Mouse (Mus musculus) neural tube, embryonic 10.5 days (tissue): ENCODE data around the gene Nav2.
A peak's percentile ranks its signal among the peaks of the same experiment; 100 is the strongest.

ENCODE experiments used
- DNase-seq: peaks from one replicate; pipeline ENCODE4 v3.0.0-alpha.2; 2017; ENCODE audit warnings: low spot score; ENCODE audit errors: extremely low spot score

Nav2 gene

GRCm38 (mm10) chr7:49202971-49203370 lies 294.5 kb downstream of the Nav2 start:
- DNase-seq, result no peak

DNA sequence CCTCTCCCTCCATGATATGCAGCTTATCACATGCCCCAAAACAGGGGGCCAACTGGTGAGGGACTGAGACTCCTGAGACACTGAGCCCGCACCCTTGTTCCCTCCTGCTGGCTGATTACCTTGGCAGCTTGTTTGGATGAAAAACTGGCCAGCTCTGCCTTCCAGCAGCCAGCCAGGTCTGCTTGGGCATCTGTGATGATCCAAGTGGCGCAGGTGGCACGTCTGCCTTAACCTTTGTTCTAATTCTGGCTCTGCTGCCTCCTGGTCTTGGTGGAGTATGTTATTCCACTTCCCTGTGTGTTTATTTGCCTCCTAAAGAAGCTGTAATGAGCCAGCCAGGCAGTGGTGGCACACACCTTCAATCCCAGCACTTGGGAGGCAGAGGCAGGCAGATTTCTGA lies 296.3 kb downstream of the Nav2 start:
- no peak for DNase-seq

DNA sequence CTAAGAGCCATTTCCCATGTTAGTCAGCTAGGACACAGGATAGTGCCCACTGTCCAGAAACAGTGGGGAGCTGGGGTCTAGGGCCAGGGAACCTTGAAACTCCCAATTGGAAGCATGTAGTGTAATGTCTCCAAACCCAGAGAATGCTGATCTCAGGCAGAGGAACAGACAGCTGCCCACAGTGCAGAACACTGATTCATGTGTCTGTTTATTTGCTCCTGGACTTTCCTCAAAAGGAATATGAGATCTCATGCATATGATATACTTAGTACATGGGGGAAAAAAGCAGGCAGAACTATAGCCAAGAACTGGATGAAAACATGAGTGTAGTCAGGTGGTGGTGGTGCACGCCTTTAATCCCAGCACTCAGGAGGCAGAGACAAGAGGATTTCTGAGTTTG lies 297.0 kb downstream of the Nav2 start:
- DNase-seq, result no peak

DNA sequence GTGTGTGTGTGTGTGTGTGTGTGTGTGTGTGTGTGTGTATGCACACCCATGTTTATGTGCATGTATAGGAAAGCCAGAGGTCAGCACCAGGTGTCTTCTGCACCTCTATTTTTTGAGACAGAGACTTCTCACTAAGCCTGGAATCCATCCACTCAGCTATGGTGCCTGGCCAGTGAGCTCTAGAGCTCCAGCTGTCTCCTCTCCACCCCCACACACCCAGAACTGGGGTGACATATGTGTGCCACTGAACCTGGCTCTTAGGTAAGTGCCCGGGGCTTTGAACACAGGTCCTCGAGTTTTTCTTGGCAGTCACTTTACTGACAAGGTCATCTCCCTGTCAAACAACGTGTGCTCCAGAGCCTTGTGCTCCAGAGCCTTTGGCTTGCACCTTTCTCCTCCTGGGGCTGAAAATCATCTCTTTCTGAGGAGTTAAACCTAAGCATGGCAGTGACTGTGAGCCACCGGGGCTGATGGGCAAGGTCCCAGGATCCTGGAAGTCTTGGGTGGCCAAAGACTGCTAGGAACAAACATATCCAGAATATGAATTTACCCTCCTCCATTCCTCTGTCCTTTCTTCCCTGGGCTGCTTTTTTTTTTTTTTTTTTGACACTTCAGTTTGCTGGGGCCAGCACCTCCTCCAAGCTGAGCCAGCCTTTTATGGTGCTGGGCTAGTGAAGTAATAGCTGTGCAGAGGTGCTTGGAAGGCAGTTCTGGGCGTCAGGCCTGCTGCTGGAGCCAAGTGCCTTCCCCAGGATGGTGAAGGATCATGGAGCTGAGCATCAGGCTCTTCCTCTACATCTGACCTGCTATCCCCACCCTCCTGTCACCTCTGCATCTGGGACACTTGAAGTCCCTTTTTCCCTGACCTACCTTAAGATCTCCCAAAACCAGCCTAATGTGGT lies 298.5 kb downstream of the Nav2 start:
- DNase-seq, result no peak

- no peak for DNase-seq
Measured at GRCm38 (mm10) chr7:49209526-49209925, 301.0 kb downstream of the Nav2 start.

DNA sequence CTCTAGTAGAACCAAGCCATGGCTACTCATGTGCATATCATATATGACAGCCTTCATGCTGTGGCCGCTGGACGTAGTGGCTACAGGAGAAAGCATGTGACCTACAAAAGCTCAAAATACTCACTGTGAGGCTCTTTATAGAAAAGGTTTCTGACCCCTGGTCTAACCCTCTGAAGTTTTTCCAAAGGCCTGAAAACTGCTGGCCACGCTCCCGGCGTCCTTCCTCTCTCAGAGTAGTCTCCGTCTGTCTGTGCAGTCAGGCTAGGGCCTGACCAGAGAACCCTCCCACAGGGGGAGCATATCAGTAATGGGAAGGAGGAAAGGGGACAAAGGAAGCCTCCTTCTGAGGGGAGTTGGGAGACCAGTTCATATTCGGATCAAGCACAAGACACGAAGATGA lies 302.2 kb downstream of the Nav2 start:
- no peak for DNase-seq

DNA sequence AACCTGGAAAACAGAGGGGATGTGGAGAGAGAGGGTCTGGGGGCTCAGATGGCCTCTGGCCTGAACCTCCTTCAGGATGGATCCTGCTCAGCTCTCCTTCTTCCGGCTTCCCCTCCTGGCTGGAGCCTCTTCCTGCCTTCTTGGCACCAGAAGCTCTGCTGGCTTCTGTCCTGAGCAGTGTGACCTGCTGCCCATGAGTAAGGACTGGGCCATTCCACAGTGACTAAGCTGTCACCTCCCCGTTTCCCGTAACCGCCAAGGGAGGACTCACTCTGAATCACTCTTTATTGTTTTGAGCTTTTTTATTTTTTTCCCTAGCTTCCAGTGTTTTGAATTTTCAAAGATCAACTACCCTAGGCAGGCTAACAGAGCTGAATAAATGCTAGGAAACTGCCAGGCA lies 304.5 kb downstream of the Nav2 start:
- no peak for DNase-seq

DNA sequence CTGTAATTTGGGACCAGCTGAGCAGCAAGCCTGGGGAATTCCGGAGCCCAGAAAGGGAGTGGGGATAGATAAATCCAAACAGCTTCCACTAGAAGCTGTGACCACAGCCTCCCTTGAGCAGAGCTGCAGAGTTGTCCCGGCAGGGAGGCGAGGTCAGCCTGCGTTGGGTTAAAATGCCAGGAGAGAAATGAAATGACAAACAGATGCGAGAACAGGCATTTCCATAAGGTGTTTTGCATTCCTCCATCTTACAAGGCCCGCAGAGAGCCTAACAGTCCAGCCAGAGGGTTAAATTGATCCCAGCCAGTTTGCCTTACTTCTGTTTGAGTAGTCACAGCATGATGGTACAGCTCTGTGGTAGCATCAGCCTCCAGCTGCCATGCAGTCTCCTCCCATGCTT lies 309.3 kb downstream of the Nav2 start:
- no peak for DNase-seq

DNA sequence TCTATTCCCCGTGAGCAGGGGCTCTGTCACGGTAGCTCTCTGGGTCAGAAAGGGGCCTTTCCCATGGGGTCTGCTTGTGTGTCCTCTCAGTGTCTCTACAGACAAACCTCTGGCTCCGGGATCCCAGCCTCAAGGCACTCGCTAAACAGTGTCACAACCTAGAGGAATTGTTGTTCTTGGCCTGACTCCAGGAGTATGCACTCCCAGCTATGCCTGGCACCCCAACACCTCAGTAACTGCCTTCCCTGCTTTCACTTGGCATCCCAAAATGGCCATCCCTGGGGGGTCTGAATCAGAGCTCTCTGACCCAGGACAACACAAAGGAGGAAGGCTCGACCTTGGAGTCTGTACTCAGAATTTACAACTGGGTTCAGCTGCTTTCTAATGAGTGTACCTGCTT lies 317.2 kb downstream of the Nav2 start:
- DNase-seq, result no peak

DNA sequence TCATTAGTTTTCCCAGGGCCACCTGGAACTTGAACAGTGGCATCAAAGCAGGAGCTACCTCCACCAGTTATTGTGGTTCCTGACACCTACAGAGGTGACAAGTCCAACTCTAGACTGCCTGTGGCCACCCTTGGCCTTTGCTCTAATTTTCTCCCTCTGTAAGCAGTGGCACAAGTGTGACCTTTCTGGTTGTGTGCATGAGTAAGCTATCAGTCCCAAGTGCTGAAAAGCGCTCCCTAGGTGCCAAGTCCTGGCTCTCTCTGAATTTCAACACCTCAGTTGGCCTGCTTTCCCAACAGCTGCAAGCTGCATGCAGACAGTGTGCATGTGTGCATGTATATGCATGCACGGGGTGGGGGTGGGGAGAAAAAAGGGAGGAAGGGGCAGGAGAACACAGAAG lies 324.5 kb downstream of the Nav2 start:
- DNase-seq, result no peak

DNA sequence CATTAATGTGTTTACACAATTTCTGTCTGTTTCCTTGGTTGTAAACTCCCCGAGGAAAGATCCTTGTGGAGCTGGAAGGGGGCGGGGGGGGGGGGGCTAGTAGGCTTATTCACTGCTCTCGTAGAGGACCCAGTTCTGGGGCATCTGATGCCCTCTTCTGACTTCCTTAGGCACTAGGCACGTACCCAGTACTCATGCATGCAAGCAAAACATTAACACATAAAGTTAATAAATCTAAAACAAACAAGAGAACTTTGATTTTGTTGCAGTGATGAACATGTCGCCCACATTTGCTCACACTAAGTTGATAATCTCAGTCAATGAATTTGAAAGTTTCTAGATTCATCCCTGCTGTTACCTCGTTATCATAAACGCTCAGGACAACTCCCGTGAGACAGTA lies 325.8 kb downstream of the Nav2 start:
- DNase-seq, result no peak

DNA sequence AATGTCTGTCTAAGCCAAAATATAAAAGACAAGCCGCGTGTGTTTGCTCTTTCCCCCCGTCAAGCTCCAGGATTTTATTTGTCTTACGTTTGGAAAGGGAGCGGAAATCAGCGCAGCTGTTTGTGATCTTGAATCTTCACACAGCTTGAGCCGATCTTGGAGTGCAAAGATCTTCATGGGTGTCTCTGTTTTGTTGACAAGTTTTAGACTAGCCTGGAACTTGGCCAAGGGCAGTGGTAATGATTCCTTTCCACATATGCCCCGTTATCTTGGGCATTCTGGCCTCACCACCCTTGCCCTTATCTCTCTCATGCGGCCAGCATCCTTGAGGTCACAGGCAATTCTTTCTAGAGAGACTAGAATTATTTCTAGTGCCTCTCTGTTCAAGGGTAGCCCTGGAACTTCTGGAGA lies 326.8 kb downstream of the Nav2 start:
- DNase-seq, result no peak

- no peak for DNase-seq
Measured at GRCm38 (mm10) chr7:49235821-49236220, 327.3 kb downstream of the Nav2 start.

DNA sequence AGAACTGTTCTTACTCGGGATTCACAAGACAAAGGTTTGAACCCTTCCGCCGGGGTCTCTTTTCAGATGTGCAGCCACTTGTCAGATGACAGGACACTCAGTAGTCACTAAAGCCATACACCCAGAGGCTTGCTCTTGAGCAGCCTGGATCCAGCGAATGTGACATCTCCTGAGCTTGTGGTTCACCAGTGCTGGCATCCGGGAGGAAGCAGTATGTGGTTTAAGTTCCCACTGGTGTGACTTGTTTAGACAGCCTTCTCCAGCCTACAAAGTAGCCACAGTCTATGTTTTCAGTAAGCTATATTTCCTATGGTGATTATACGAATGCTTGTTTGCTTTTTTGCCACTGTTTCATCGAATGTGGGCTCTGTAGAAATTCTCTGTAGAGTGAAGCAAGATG lies 331.9 kb downstream of the Nav2 start:
- no peak for DNase-seq

DNA sequence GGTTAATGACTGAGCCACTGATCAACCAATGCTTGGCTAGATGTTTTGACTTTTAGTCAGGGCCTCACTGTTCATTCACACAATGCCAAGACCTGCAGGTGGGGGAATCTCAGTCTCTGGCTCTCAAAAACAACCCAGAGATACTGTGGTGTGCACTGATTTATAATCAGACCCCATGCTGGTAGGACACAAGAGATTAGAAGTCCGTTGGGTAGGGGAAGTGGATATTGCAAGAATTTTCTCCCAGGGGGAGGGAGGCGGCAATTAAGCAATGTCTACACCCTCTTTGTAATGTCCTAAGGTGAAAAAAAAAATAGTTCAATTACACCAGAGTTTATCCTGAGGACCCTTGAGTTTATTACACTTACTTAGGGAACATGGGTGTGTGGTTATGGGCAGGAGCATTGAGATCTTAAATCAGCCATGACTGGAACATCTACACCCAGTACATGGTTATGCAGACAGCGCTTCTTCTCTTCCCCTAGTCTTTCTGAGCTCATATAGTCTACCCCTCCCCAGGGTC lies 332.8 kb downstream of the Nav2 start:
- DNase-seq, result no peak

- no peak for DNase-seq
Measured at GRCm38 (mm10) chr7:49242261-49242660, 333.7 kb downstream of the Nav2 start.

GRCm38 (mm10) chr7:49243079-49243478 lies 334.6 kb downstream of the Nav2 start:
- no peak for DNase-seq

- DNase-seq, result peak; percentile 91
Measured at GRCm38 (mm10) chr7:49245537-49246239, 337.2 kb downstream of the Nav2 start.

DNA sequence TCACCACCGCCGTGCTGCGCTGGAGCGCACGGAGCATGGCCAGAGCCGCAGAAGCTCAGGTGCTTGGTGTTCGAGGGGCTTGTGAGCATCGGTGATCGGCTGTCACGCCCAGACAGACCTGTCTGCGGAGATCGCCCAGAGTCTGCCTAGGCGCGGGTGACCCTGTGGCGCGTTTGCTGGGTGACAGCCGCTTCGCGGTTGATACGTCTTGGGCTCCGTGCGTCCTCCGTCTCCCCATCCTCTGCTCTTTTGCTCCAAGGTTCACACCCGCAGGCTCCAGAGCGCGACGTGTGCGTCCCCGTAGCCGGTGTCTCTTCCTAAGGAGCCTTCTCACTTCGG lies 337.7 kb downstream of the Nav2 start:
- no peak for DNase-seq

GRCm38 (mm10) chr7:49246584-49247481 lies 338.3 kb downstream of the Nav2 start:
- no peak for DNase-seq

GRCm38 (mm10) chr7:49247744-49248331 lies 339.3 kb downstream of the Nav2 start:
- no peak for DNase-seq
